ENCODE assay signal across 23 mouse cellular contexts in genomic region chr15:81968447-81968846, GRCm38 (mm10). TPM values are rescaled to one million over a fixed set of nuclear protein-coding genes. Genes with fewer than 3 reads are reported as not detected.
DNase-seq lines count a peak whose midpoint lies in the region; ATAC-seq and TF ChIP-seq lines count a peak whose summit lies in the region.
"Had no signal": no experiment of that assay in that cellular context is flagged by ENCODE, and none has a peak within 500 bp of the region (broad histone marks: within the 10 kb centered on the region; RNA-seq: fewer than 3 reads in every experiment).

No protein-coding gene starts in this region.

- peaks cover 5% of the 10 kb centered on the region for H3K9me3 ChIP-seq in embryonic facial prominence, embryonic 13.5 days
- H3K9me3 ChIP-seq in embryonic facial prominence, embryonic 10.5 days, result peaks cover 11% of the 10 kb centered on the region
- H3K9me3 ChIP-seq in ES-Bruce4 (replicated peaks; ENCODE audit: control insufficient read depth, insufficient read depth, low read length, poor library complexity, severe bottlenecking), result peaks cover 15% of the 10 kb centered on the region
- H3K9me3 ChIP-seq in liver, embryonic 12.5 days (replicated peaks), result 0 out of 2 replicates have a peak, but pooled peaks cover 3% of the 10 kb centered on the region

- TF ChIP-seq CTCF in ES-Bruce4 (IDR thresholded peaks at IDR 0.05; ENCODE audit: low read depth, low read length), result no peak

- no peak overlapping the region for H3K9ac ChIP-seq in embryonic facial prominence, embryonic 13.5 days
- H3K9ac ChIP-seq in ES-Bruce4 (ENCODE audit: low read depth, poor library complexity, severe bottlenecking), result peak overlapping the region; percentile 42; the same call in 1 of the 2 replicates
- H3K9ac ChIP-seq in liver, embryonic 12.5 days, result no peak overlapping the region
- H3K9ac ChIP-seq: forebrain, embryonic 12.5 days; forebrain, postnatal 0 days; heart, embryonic 13.5 days; hindbrain, embryonic 12.5 days had no signal

- H3K4me1 ChIP-seq in embryonic facial prominence, embryonic 13.5 days, result peaks cover 6% of the 10 kb centered on the region; the same call in 1 of the 2 replicates
- H3K4me1 ChIP-seq in embryonic facial prominence, embryonic 10.5 days, result 0 out of 2 replicates have a peak, but pooled peaks cover 8% of the 10 kb centered on the region
- peaks cover 7% of the 10 kb centered on the region for H3K4me1 ChIP-seq in ES-Bruce4 (ENCODE audit: control insufficient read depth, insufficient read depth, low read length)
- H3K4me1 ChIP-seq in liver, embryonic 12.5 days, result peaks cover 29% of the 10 kb centered on the region
- H3K4me1 ChIP-seq: forebrain, embryonic 12.5 days; hindbrain, embryonic 12.5 days had no signal

- H3K27me3 ChIP-seq in embryonic facial prominence, embryonic 13.5 days, result no peaks in the 10 kb centered on the region
- H3K27me3 ChIP-seq in embryonic facial prominence, embryonic 10.5 days (replicated peaks; ENCODE audit: low read depth, poor library complexity, severe bottlenecking), result no peaks in the 10 kb centered on the region
- H3K27me3 ChIP-seq in ES-Bruce4 (ENCODE audit: control insufficient read depth, insufficient read depth, low read length, poor library complexity, severe bottlenecking), result no peaks in the 10 kb centered on the region
- peaks cover 15% of the 10 kb centered on the region for H3K27me3 ChIP-seq in liver, embryonic 12.5 days (replicated peaks)
- H3K27me3 ChIP-seq: forebrain, embryonic 12.5 days; heart, embryonic 13.5 days; hindbrain, embryonic 12.5 days had no signal

- TF ChIP-seq POLR2A in ES-Bruce4 (IDR thresholded peaks at IDR 0.05; ENCODE audit: insufficient read depth, low read length), result no peak

- 48% methylated on average over 2 of the region's 2 CpGs for WGBS in embryonic facial prominence, embryonic 13.5 days
- whole genome bisulfite sequencing in embryonic facial prominence, embryonic 10.5 days, result 62% methylated on average over 2 of the region's 2 CpGs
- 40% methylated on average over 2 of the region's 2 CpGs for WGBS in liver, embryonic 12.5 days (ENCODE audit: insufficient replicate concordance)

- no peak for DNase-seq in embryonic facial prominence, embryonic 10.5 days (ENCODE audit: low spot score)
- peak; percentile 28 for DNase-seq in CD4-positive helper T cell, adult 2 months (ENCODE audit: low read depth, low spot score)
- no peak for DNase-seq in right cerebral cortex, postnatal 4 days
- DNase-seq in right cerebral cortex, postnatal 14 days, result no peak
- DNase-seq: adrenal gland, postnatal 10 days; cerebellum, adult 11 months; cerebellum, adult 9-10 months; cerebellum, postnatal 36 days; forebrain, postnatal 0 days; gastrocnemius, postnatal 25 days; heart, postnatal 4 days had no signal

- H3K4me3 ChIP-seq in embryonic facial prominence, embryonic 13.5 days, result no peak overlapping the region
- H3K4me3 ChIP-seq in embryonic facial prominence, embryonic 10.5 days, result no peak overlapping the region
- peak overlapping the region; percentile 2 for H3K4me3 ChIP-seq in ES-Bruce4 (ENCODE audit: low read depth, low read length)
- no peak overlapping the region for H3K4me3 ChIP-seq in liver, embryonic 12.5 days
- H3K4me3 ChIP-seq: forebrain, embryonic 12.5 days; heart, embryonic 13.5 days; hindbrain, embryonic 12.5 days had no signal

- peak overlapping the region; percentile 4; the same call in 1 of the 2 replicates for H3K27ac ChIP-seq in embryonic facial prominence, embryonic 13.5 days
- H3K27ac ChIP-seq in embryonic facial prominence, embryonic 10.5 days (replicated peaks), result no peak overlapping the region
- peak overlapping the region; percentile 99 for H3K27ac ChIP-seq in ES-Bruce4 (ENCODE audit: insufficient read depth, low read length)
- H3K27ac ChIP-seq in liver, embryonic 12.5 days, result no peak overlapping the region
- H3K27ac ChIP-seq: forebrain, embryonic 12.5 days; heart, embryonic 13.5 days; hindbrain, embryonic 12.5 days had no signal

- no peak for ATAC-seq in embryonic facial prominence, embryonic 13.5 days (ENCODE audit: insufficient number of reproducible peaks, insufficient read depth, low FRiP score, low TSS enrichment, low read depth)
- peak; percentile 32 for ATAC-seq in activated CD4-positive, CD25-positive, alpha-beta regulatory T cell, adult 4 months
- ATAC-seq in liver, embryonic 12.5 days, result no peak
- ATAC-seq: forebrain, postnatal 0 days; hindbrain, embryonic 16.5 days had no signal

- no peak for TF ChIP-seq EP300 in ES-Bruce4 (IDR thresholded peaks at IDR 0.05; ENCODE audit: insufficient read depth, low read depth, low read length)

- no peaks in the 10 kb centered on the region for H3K36me3 ChIP-seq in embryonic facial prominence, embryonic 13.5 days
- H3K36me3 ChIP-seq in embryonic facial prominence, embryonic 10.5 days (replicated peaks), result no peaks in the 10 kb centered on the region
- H3K36me3 ChIP-seq in ES-Bruce4 (ENCODE audit: control insufficient read depth, insufficient read depth, low read length, poor library complexity, severe bottlenecking), result no peaks in the 10 kb centered on the region
- no peaks in the 10 kb centered on the region for H3K36me3 ChIP-seq in liver, embryonic 12.5 days
- H3K36me3 ChIP-seq: forebrain, embryonic 12.5 days; heart, embryonic 13.5 days; hindbrain, embryonic 12.5 days had no signal

- H3K4me2 ChIP-seq in embryonic facial prominence, embryonic 13.5 days, result no peak overlapping the region
- no peak overlapping the region for H3K4me2 ChIP-seq in liver, embryonic 12.5 days
- H3K4me2 ChIP-seq: forebrain, embryonic 12.5 days; heart, embryonic 13.5 days; hindbrain, embryonic 12.5 days had no signal

RNA-seq across cellular contexts. Expression of gene Pmm1, which starts 7.7 kb away (rescaled TPM):
- polyA plus RNA-seq in embryonic facial prominence, embryonic 13.5 days (2015; fragmentation: Nextera tagmentation; extraction: Ambion mirVana), result 30.0 and 35.7 TPM in 2 replicates
- 21.9 and 26.9 TPM in 2 replicates for polyA plus RNA-seq in embryonic facial prominence, embryonic 10.5 days (2016; fragmentation: Nextera tagmentation; extraction: Ambion mirVana)
- 338 and 387 TPM in 2 replicates for polyA plus RNA-seq in ES-Bruce4 (2011; ENCODE audit: insufficient read depth, insufficient read length, low read depth, missing spikeins)
- polyA plus RNA-seq in activated CD4-positive, CD25-positive, alpha-beta regulatory T cell, adult 4 months (2017; shearing (Covaris generic)), result 10 to 100 TPM; 22.5 to 24.6 TPM
- polyA plus RNA-seq in liver, embryonic 12.5 days (2016; fragmentation: Nextera tagmentation; extraction: Ambion mirVana), result 24.6 and 28.0 TPM in 2 replicates

RNA-seq across cellular contexts. Expression of gene 1700029P11Rik, which starts 11.9 kb away (rescaled TPM):
- polyA plus RNA-seq in embryonic facial prominence, embryonic 13.5 days (2015; fragmentation: Nextera tagmentation; extraction: Ambion mirVana), result not detected in 2 replicates
- not detected in 2 replicates for polyA plus RNA-seq in embryonic facial prominence, embryonic 10.5 days (2016; fragmentation: Nextera tagmentation; extraction: Ambion mirVana)
- polyA plus RNA-seq in ES-Bruce4 (2011; ENCODE audit: insufficient read depth, insufficient read length, low read depth, missing spikeins), result 3.5 and 4.8 TPM in 2 replicates
- not detected for polyA plus RNA-seq in activated CD4-positive, CD25-positive, alpha-beta regulatory T cell, adult 4 months (2017; shearing (Covaris generic))
- polyA plus RNA-seq in liver, embryonic 12.5 days (2016; fragmentation: Nextera tagmentation; extraction: Ambion mirVana), result not detected in 2 replicates
- polyA plus RNA-seq: brain, embryonic 14.5 days; embryonic facial prominence, embryonic 11.5 days; forebrain, embryonic 12.5 days; forebrain, postnatal 0 days; heart, embryonic 13.5 days; heart, postnatal 0 days; hindbrain, embryonic 12.5 days; hindbrain, embryonic 16.5 days; intestine, embryonic 14.5 days had no signal

RNA-seq across cellular contexts. Expression of gene Xrcc6, which starts 19.2 kb away (rescaled TPM):
- polyA plus RNA-seq in embryonic facial prominence, embryonic 13.5 days (2015; fragmentation: Nextera tagmentation; extraction: Ambion mirVana), result 92.3 and 98.2 TPM in 2 replicates
- 100 and 104 TPM in 2 replicates for polyA plus RNA-seq in embryonic facial prominence, embryonic 10.5 days (2016; fragmentation: Nextera tagmentation; extraction: Ambion mirVana)
- 98.6 and 131 TPM in 2 replicates for polyA plus RNA-seq in ES-Bruce4 (2011; ENCODE audit: insufficient read depth, insufficient read length, low read depth, missing spikeins)
- polyA plus RNA-seq in activated CD4-positive, CD25-positive, alpha-beta regulatory T cell, adult 4 months (2017; shearing (Covaris generic)), result 10 to 100 TPM; 50.9 to 58.1 TPM
- polyA plus RNA-seq in liver, embryonic 12.5 days (2016; fragmentation: Nextera tagmentation; extraction: Ambion mirVana), result 94.9 and 98.7 TPM in 2 replicates

RNA-seq across cellular contexts. Expression of gene Csdc2, which starts 31.9 kb away (rescaled TPM):
- polyA plus RNA-seq in embryonic facial prominence, embryonic 13.5 days (2015; fragmentation: Nextera tagmentation; extraction: Ambion mirVana), result 10.9 and 11.4 TPM in 2 replicates
- 8.1 and 8.5 TPM in 2 replicates for polyA plus RNA-seq in embryonic facial prominence, embryonic 10.5 days (2016; fragmentation: Nextera tagmentation; extraction: Ambion mirVana)
- 4.0 and 4.9 TPM in 2 replicates for polyA plus RNA-seq in ES-Bruce4 (2011; ENCODE audit: insufficient read depth, insufficient read length, low read depth, missing spikeins)
- polyA plus RNA-seq in activated CD4-positive, CD25-positive, alpha-beta regulatory T cell, adult 4 months (2017; shearing (Covaris generic)), result not detected
- polyA plus RNA-seq in liver, embryonic 12.5 days (2016; fragmentation: Nextera tagmentation; extraction: Ambion mirVana), result 1.8 and 2.5 TPM in 2 replicates

RNA-seq across cellular contexts. Expression of gene Polr3h, which starts 42.4 kb away (rescaled TPM):
- 51.8 and 63.9 TPM in 2 replicates for polyA plus RNA-seq in embryonic facial prominence, embryonic 13.5 days (2015; fragmentation: Nextera tagmentation; extraction: Ambion mirVana)
- 74.3 and 84.5 TPM in 2 replicates for polyA plus RNA-seq in embryonic facial prominence, embryonic 10.5 days (2016; fragmentation: Nextera tagmentation; extraction: Ambion mirVana)
- polyA plus RNA-seq in ES-Bruce4 (2011; ENCODE audit: insufficient read depth, insufficient read length, low read depth, missing spikeins), result 21.8 and 25.5 TPM in 2 replicates
- 10 to 100 TPM; 21.1 to 31.2 TPM for polyA plus RNA-seq in activated CD4-positive, CD25-positive, alpha-beta regulatory T cell, adult 4 months (2017; shearing (Covaris generic))
- 87.2 and 96.3 TPM in 2 replicates for polyA plus RNA-seq in liver, embryonic 12.5 days (2016; fragmentation: Nextera tagmentation; extraction: Ambion mirVana)

Comparison
In these comparisons a context has a peak if more than half of its experiments do, and no peak if none do; other contexts are left out.
1. H3K27ac ChIP-seq: peak in embryonic facial prominence, embryonic 13.5 days (single experiment) and ES-Bruce4 (single experiment); none in embryonic facial prominence, embryonic 10.5 days (single experiment) and liver, embryonic 12.5 days (single experiment).